Mouse (Mus musculus) gastrocnemius, postnatal 36 days (tissue): ENCODE measurements around the gene Etfb. TPM values are rescaled to one million over a fixed set of nuclear protein-coding genes. Genes with fewer than 3 reads are reported as not detected.
"Not testable (repeated sequence)": the region's sequence is repeated elsewhere in the genome, so short reads cannot be mapped to it uniquely, and the experiment has no call there.

ENCODE experiments used
- DNase-seq, 2 experiments: peaks; one replicate each; pipeline ENCODE4 v3.0.0; 2022
- intact Hi-C: fragments of 180-260 bp; cut with DNase I; formaldehyde crosslinking; loops from one replicate; pipeline ENCODE4 v1.15.1; 2025
- long read RNA-seq, 2 experiments: library from polyadenylated mRNA; stranded (forward); transcript quantifications; one replicate each; pipeline ENCODE4 v2.0.0; 2021
- total RNA-seq, 2 experiments: library from RNA; stranded (reverse); gene quantifications; 2 replicates each; pipeline ENCODE4 v1.2.3; 2021

The Etfb gene
- total RNA-seq, result 100 to 1,000 TPM; 264 to 310 TPM
- long read RNA-seq, experiment 1, transcript Etfb-201 (6 exons, 893 nt), result major isoform, 404 of 482 reads
- long read RNA-seq, experiment 1, partial matches to known transcripts, result 66 of 482 reads
- long read RNA-seq, experiment 1, other reads (novel, unspliced or antisense), result 12 of 482 reads
- long read RNA-seq, experiment 2, transcript Etfb-201 (6 exons, 893 nt), result major isoform, 614 of 752 reads
- long read RNA-seq, experiment 2, partial matches to known transcripts, result 131 of 752 reads
- long read RNA-seq, experiment 2, other reads (novel, unspliced or antisense), result 6 of 752 reads

DNA sequence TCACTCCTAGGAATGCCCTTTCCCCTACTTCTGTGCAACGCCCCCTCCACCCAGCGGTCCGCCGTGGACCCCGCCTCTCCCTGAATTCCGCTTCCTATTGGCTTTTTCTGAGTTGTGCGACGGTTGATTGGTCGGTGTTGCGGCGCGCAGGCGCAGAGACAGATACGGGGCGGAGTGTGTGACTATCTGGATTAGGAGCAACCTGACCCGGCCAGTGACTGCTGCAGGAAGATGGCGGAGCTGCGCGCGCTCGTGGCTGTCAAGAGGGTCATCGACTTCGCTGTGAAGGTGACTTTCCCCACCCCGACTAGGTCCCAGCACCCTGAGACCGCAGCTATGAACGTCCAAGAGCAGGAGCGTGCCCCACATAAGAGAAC, at the start of gene Etfb, which contains the start of gene Gm45233:
Gene Etfb (plus strand): TSS at position 167 of the 377 bp plus-strand sequence.
Gene Gm45233 (plus strand): TSS at position 212 of the 377 bp plus-strand sequence.
- intact Hi-C loops, result loop anchor here (10.0 kb wide), 1 partner anchor 139 kb away; no protein-coding TSS in a partner anchor
- DNase-seq, result peak; percentile 89 to 93

DNA sequence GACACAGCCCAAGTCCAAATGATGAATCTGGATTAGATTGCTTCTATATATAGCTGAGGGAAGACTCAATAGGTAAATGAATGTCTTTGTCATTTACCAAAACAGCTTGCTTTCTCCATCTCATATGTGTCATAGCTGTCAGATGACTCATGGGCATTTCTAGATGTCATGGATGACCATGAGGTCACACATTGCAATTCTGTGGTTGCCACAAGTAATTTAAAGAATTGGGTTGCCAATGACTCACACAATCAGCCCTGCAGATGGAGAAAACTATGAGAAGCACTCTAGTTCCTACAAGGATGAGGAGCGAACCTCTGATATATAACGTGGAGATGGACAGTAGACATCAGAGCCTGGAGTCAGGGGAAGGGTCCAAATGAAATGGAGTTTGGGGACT, 44.4 kb upstream of the Etfb start:
- DNase-seq, result no peak
- intact Hi-C loops, result no loop called here

DNA sequence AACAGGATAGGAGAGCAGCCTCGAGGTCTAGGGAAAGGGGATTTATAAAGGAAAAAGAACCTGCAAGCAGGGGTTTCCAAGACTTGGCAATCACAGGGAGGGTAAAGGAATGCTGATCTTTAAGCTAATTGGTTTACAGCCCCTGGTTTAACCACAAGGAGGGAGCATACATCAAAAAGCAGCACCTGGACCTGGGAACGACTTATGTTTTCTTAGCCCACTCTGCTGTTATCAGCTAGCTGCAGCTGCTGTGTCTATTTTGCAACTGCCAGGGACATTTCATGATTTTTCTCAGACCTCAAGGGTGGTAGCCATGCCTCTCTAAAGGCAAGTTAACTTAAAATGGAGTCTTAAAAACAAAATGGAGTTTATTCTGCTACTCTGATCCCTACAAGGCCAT, 41.2 kb upstream of the Etfb start:
- intact Hi-C loops, result no loop called here
- DNase-seq, result no peak

DNA sequence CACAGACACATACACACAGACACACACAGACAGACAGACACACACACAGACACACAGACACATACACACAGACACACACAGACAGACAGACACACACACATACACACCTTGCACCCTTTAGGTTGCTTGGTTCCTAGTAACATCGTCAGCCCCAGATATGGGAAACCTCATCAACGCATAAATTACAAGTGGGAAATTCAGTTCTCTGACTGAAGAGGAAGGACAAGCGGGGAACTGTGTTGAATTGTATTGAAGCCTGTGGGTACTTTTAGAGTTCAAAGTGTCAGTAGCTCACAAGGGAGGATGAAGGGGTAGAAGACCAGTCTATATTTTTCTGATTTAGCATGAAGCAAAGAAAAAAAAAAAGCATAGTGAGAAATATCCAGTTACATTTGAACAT, 36.3 kb upstream of the Etfb start:
- no peak for DNase-seq
- intact Hi-C loops, result no loop called here

DNA sequence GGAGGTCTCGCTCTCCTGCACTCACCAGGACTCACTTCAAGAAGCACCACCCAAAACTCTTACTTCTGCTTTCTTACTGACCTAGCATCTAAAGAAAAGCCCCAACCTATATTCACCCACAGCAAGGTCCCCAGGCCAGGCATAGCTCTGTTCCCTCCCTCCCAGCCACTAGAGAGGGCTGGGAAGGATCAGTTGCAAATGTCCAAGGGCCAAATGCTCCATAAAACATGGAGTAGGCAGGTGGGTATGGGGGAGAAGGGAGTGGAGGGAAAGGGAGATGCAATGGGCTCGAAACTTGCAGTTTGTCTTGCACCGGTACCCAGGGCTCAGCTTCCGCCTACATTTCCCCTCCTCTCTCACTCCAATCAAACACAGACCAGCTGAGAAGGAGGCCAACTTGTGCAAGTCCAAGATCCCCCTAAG, 35.7 kb upstream of the Etfb start, which contains the start of gene Siglecg:
Gene Siglecg (plus strand): TSS at position 74 of the 423 bp plus-strand sequence.
- DNase-seq, result no peak
- intact Hi-C loops, result no loop called here

DNA sequence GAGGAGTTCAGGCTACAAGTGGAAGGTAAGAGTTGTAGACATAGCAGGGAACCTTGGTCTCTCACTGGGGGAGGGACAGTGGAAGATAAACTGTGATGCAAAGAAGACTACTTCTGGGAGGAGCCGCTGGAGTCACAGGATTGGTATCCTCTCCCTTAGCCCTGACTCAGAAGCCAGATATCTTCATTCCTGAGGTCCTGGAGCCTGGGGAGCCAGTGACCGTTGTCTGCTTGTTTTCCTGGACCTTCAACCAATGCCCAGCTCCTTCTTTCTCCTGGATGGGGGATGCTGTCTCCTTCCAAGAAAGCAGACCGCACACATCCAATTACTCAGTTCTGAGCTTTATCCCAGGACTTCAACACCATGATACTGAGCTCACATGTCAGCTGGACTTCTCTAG, 34.8 kb upstream of the Etfb start:
- intact Hi-C loops, result no loop called here
- no peak for DNase-seq

DNA sequence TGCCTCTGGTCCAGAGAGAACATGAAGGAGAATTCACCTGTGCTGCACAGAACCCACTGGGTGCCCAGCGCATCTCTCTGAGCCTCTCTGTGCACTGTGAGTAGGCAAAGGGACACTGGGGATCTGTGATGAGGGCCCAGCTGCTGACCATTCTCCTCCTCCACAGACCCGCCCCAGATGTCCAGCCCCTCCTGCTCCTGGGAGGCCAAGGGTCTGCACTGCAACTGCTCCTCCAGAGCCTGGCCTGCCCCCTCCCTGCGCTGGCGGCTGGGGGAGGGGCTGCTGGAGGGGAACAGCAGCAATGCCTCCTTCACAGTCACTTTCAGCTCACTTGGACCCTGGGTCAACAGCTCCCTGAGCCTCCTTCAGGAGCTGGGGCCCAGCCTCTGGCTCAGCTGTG, 32.2 kb upstream of the Etfb start:
- DNase-seq, intact Hi-C loops: not testable (repeated sequence)

DNA sequence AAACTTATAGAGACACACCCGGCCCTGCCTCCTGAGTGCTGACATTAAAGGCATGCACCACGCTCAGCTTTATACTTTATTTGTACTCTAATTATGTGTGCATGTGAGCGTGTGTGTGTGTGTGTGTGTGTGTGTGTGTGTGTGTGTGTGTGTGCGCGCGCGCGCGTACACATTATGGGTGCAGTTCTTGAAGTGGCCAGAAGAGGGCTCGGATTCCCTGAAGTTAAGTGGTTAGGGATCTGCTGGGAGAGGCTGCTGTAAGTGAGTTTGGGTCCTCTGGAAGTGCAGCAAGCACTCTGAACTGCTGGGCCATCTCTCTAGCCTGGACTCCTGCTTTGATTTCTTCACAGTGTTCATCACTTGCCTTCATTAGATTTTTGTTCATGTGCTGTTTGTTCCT, 26.6 kb upstream of the Etfb start:
- intact Hi-C loops, result no loop called here

DNA sequence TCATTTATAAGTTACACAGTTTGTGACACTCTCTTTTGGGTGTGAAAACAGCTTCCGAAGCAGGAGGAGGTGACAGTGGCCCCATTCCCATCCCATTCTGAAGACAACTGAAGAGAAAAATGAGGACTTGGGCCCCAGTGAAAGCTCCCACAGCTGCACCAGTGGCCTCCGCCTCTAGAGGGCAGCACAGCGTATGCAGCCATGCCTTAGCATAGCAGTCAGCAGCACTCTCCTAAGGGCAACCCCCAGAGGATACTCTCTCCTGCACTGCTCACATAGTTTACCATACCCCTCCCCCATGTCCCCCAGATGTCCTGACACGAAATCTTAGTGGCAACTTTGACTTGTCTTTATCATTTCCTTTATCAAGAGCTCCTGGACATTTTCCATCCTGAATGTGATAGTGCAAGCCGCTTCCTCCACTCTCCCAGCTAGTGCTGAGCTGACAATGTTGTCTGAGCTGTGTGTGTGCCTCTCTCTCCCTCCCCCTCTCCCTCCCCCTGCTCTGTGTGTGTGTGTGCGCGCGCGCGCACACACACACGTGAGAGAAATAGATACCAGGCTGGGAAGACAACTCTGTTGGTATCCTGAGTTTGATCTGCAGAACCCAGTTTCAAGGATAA, 20.8 kb upstream of the Etfb start:
- intact Hi-C loops, result loop anchor here (1.0 kb wide), 1 partner anchor 43 kb away; no protein-coding TSS in a partner anchor
- peak; percentile 76 to 78 for DNase-seq

More for the DNA sequence above, 26.6 kb upstream of the Etfb start:
- DNase-seq, result no peak

DNA sequence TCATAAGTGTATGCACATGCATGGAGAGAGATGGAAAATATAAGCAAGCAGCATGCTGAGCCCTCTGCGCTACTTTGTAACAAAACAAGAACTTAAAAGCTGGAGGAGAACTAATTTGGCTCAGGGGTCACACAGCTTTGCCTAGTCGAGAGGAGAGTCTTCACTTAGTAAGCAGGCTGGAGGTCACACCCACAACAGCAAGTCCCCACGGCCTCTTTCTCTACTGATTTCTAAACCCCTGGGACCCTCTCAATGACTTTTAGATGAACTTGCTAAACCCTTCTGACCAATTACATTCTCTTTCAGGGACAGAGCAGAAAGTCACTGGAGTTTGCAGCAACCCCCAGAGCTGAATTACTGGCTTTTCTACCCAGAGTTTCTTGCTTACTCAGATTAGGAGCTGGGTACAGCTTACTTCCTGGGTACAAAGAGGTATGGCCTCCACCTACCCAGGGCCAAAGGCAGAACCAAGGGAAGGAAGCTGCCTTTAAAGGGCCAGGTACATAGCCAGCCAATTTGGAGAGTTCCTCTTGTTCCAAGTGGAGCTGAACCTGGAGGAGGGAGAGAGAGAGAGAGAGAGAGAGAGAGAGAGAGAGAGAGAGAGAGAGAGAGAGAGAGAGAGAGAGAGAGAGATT, 19.8 kb upstream of the Etfb start:
- intact Hi-C loops, result loop anchor here (1.0 kb wide), 1 partner anchor 42 kb away; no protein-coding TSS in a partner anchor

DNA sequence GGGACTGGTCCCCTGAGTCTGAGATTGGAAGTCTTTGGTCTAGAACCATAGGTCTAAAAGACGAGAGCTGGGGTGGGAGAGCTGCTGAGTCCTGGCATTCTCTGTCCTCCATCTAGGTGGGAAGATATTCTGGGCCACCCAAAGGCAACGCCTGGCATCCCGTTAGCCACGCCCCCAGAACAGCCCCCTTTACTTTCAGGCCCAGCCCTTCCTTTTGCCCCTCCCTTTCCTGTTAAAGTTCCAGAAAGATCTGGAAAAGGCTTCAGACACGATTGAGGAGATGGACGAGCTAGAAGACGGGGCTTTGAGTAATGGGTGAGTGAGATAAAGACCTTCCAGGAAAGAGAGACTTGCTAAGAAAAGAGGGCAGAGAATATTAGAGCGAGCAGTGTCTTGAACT, 16.5 kb upstream of the Etfb start, which contains the start of gene Lim2:
Gene Lim2 (plus strand): TSS at position 265 of the 400 bp plus-strand sequence.
- intact Hi-C loops, result no loop called here

More for the DNA sequence above, 19.8 kb upstream of the Etfb start:
- DNase-seq, result no peak

DNA sequence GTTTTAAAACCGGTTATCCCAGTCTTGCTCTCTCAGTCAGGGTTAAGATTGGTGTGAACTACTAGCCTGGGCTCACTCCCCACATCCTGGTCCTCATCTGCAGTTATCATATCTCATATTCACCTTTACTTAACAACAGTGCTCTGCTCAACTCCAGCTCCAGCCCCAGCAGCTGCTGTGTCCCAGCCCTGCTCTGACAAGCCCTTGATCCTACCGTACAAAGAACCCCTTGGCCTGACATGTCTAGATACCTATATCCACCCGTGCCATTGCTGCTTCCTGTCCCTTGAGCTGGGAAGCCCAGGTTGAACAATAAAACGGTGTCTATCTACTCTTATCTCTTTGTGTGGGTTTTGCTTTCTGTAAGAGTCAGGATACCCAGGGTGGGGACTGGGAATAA, 14.4 kb upstream of the Etfb start:
- intact Hi-C loops, result no loop called here
- DNase-seq, result no peak

More for the DNA sequence above, 16.5 kb upstream of the Etfb start, which contains the start of gene Lim2:
- no peak for DNase-seq

DNA sequence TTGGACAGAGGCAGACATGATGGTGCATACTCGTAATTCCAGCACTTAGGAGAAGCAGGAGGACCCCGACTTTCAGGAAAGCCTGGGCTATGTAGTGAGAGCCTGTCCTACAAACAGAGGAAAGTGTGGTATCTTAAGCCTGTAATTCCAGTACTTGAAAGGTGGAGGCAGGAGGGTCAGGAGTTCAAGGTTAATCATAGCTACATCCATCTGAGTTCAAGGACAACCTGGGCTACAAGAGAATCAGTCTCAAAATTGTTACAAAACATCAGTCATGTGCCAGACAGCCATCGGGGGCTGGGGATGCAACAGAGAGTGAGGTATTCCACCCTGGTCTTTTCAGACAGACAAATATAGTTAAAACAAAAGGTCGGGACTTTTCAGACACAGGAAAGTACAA, 11.0 kb upstream of the Etfb start:
- intact Hi-C loops, result no loop called here
- no peak for DNase-seq

DNA sequence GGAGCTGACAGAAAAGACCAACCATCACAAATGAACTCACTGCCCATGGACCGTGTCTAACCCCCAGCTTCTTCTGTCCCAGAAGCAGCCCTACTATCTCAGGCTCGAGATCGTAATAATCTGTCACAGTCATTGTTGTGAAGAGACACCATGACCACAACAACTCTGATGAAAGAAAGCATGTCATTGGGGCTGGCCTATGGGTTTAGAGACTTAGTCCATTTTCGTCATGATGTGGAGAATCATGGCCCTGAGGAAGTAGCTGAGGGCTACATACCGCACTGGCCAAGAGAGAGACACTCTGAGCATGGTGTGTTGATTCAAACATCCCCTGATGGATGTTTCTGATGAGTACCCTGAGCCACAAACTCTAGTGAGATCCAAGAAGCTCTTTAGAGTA, 9.2 kb upstream of the Etfb start:
- intact Hi-C loops, result no loop called here
- DNase-seq, result no peak

DNA sequence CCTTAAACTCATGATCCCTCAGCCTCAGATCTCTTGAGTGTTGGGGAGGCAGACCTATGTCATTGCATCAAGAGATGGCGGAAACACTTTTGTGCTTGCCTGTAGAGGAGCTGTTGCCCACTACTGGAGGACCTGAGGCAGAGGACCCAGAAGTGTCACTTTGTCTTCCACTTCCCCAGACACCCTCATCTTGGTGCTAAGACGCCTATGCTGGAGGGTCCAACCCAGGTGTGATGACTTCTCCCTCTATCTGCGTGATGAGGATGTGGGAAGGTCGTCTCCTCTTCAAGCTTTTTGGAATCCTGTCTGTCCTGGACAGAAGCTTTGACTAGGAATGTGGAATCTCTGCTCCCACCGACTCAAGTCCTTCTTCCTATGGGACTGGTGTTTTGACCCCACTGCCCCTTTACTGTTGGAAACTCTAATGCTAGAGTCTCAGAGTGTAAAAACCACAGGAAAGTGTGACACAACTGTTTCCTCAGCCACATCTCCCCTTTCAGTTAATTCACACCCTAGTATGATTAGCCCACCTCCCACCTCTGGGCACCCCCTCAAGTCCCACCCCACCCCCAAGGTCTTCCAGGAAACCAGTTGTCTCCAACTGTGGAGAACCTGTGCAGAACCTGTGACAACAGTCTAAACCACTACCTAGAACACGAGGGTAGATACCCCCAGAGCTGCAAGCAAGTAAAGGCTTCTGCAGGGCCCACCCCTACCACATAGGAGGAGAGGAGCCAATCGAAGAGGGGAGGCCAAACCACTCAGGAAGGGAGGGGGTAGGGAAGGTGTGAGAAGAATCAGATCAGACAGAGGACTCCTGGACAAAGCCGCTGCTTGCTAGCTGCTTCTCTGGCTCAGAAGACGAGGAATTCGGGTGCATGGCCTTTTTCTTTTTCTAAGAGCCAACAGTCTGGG, 7.3 kb upstream of the Etfb start, which contains the start of gene Nkg7:
Gene Nkg7 (plus strand): TSS at position 733 of the 915 bp plus-strand sequence.
- intact Hi-C loops, result no loop called here
- DNase-seq, result no peak

DNA sequence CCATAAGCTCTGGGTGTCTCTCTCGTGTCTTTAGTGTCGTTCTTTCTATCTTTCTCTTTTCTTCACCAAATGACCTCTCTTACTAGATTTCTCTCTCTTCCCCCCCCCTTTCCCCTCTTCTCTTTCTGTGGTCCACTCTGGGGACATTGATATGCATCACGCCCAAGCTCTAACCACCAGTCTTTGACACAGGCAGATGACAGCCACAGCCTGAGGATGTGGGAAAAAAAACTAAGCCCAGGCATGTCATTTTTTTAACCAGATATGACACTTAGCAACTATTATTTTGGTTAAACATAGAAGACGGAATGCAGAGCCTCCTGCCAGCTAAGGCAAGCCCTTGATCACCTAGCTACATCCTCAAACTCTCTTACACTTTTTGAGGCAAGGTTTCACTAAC, 5.3 kb upstream of the Etfb start:
- DNase-seq, result no peak
- intact Hi-C loops, result no loop called here

DNA sequence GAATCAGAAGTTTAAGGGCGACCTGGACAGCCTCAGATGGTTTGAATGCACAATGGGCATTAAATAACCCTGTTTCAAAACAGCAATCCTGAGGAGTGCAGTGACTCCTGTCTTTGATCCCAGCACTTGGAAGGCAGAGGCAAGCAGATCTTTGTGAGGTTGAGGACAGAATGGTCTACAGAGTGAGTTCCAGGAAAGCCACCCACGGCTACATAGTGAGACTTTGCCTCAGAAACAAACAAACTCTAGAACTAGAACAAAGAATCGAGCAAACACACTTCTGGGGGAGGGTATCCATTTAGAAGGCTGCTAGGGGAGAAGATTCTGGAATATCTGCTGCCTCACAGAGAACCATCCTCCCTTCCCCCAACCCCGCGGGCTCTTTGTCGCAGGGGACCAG, 3.4 kb upstream of the Etfb start, which contains the start of gene Cldnd2:
Gene Cldnd2 (plus strand): TSS at position 301 of the 400 bp plus-strand sequence.
- intact Hi-C loops, result loop anchor here (10.0 kb wide), 1 partner anchor 136 kb away; no protein-coding TSS in a partner anchor
- DNase-seq, result no peak

DNA sequence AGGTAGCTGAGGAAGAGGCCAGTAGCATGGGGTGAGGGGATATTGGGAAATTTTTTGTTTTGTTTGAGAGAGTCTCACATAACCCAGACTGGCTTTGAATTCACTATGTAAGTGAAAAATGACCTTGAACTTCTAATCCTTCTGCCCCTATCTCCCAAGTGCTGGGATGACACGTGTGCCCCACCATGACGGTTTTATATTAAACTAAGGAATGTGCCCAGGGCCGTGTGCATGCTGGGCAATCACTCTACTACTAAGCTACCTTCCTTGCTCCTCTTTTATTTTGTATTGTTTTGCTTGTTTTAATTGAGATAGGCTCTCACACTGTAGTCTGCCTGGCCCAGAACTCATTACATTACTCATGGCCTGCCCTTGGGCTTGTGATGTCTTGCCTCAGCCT, 2.8 kb upstream of the Etfb start:
- intact Hi-C loops, result loop anchor here (10.0 kb wide), 1 partner anchor 136 kb away; no protein-coding TSS in a partner anchor
- DNase-seq, result no peak

DNA sequence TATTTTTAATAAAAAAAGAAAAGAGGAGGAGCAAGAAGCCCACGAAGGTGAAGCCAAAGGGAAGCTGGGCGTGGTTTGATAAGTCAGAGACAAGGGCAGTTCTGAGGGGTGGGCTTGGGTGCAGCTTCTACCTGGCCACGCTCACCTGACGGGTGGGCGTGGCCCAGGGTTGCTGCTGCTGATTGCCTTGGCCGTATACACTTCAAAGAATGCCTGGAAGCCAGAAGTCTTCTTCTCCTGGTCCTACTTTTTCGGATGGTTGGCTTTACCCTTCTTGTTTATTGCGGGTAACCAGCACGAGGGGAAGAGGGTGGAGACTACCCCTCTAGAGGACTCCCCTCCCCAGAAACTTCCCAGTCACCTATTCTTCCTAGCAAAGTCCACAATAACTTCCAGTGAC, 1.2 kb upstream of the Etfb start:
- intact Hi-C loops, result loop anchor here (10.0 kb wide), 1 partner anchor 138 kb away; no protein-coding TSS in a partner anchor
- DNase-seq, result no peak
